Mouse (Mus musculus): ENCODE results near the gene Esp34.

Gene Esp34

GRCm38 (mm10) chr17:38553892-38554291 is at the start of gene Esp34:
TSS of gene Esp34 (plus strand) at chr17:38554192.
- no peak for DNase-seq

DNA sequence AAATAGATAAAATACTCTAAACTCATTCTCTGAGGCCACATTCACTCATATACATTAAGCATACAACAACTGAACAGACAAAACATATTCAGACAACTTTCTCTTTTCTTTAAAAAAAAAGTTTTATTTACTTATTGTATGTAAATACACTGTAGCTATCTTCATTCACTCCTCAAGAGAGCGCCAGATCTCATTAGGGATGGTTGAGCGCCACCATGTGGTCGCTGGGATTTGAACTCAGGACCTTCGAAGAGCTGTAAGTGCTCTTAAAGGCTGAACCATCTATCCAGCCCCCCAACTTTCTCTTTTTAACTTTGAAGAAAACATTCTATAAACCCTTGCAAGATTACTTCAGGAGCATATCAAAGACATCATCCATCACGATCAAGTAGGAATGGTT is 8.5 kb downstream of the Esp34 start:
- DNase-seq, result no peak

All from kidney, postnatal 10 days (tissue).